Mouse (Mus musculus): ENCODE measurements around the gene Fbxo28. TPM values are rescaled to one million over a fixed set of nuclear protein-coding genes. Genes with fewer than 3 reads are reported as not detected.
"Not testable (repeated sequence)": the region's sequence is repeated elsewhere in the genome, so short reads cannot be mapped to it uniquely, and the experiment has no call there.

Gene Fbxo28
- total RNA-seq, 2 experiments from 2014 or later = 17.3 to 17.5 TPM

- intact Hi-C loops (cut with DNase I) = no loop called here
- no peak for DNase-seq
Observed at GRCm38 (mm10) chr1:182292291-182292690, 49.1 kb downstream of the Fbxo28 start.

- DNase-seq; intact Hi-C loops (cut with DNase I): not testable (repeated sequence)
Observed at GRCm38 (mm10) chr1:182290741-182291140, 50.7 kb downstream of the Fbxo28 start.

GRCm38 (mm10) chr1:182289781-182290180 lies 51.6 kb downstream of the Fbxo28 start:
- DNase-seq = no peak
- intact Hi-C loops (cut with DNase I) = no loop called here

- intact Hi-C loops (cut with DNase I) = no loop called here
- DNase-seq = no peak
Observed at GRCm38 (mm10) chr1:182288601-182289000, 52.8 kb downstream of the Fbxo28 start.

GRCm38 (mm10) chr1:182287781-182288180 lies 53.6 kb downstream of the Fbxo28 start:
- DNase-seq = no peak
- intact Hi-C loops (cut with DNase I) = no loop called here

GRCm38 (mm10) chr1:182284795-182285194 lies 56.6 kb downstream of the Fbxo28 start:
- no peak for DNase-seq
- intact Hi-C loops (cut with DNase I) = no loop called here

GRCm38 (mm10) chr1:182283231-182283630 lies 58.2 kb downstream of the Fbxo28 start:
- DNase-seq = no peak
- intact Hi-C loops (cut with DNase I) = no loop called here

- intact Hi-C loops (cut with DNase I) = no loop called here
- peak; percentile 90 to 99 for DNase-seq
Observed at GRCm38 (mm10) chr1:182282091-182283075, 59.0 kb downstream of the Fbxo28 start, which contains the start of gene Degs1. Gene Degs1, minus strand, starts transcription at chr1:182282804.

GRCm38 (mm10) chr1:182281251-182281711 lies 60.1 kb downstream of the Fbxo28 start:
- DNase-seq = no peak
- intact Hi-C loops (cut with DNase I) = no loop called here

- intact Hi-C loops (cut with DNase I) = no loop called here
- no peak for DNase-seq
Observed at GRCm38 (mm10) chr1:182280577-182280976, 60.9 kb downstream of the Fbxo28 start.

- intact Hi-C loops (cut with DNase I) = no loop called here
- no peak for DNase-seq
Observed at GRCm38 (mm10) chr1:182280046-182280445, 61.4 kb downstream of the Fbxo28 start.

GRCm38 (mm10) chr1:182279436-182279835 lies 62.0 kb downstream of the Fbxo28 start:
- no peak for DNase-seq
- intact Hi-C loops (cut with DNase I) = no loop called here

- intact Hi-C loops (cut with DNase I) = no loop called here
- DNase-seq = no peak
Observed at GRCm38 (mm10) chr1:182275109-182275508, 66.3 kb downstream of the Fbxo28 start.

- no peak for DNase-seq
- intact Hi-C loops (cut with DNase I) = no loop called here
Observed at GRCm38 (mm10) chr1:182271632-182272031, 69.8 kb downstream of the Fbxo28 start.

GRCm38 (mm10) chr1:182271130-182271529 lies 70.3 kb downstream of the Fbxo28 start:
- no peak for DNase-seq
- intact Hi-C loops (cut with DNase I) = no loop called here

- intact Hi-C loops (cut with DNase I) = no loop called here
- DNase-seq = no peak
Observed at GRCm38 (mm10) chr1:182268317-182268716, 73.1 kb downstream of the Fbxo28 start.

GRCm38 (mm10) chr1:182266028-182266525 lies 75.4 kb downstream of the Fbxo28 start:
- DNase-seq = no peak
- intact Hi-C loops (cut with DNase I) = no loop called here

Other genes starting within 250 kb of the Fbxo28 start
- gene Srp9, start 216.9 kb downstream of the Fbxo28 start, total RNA-seq (2021) = 10 to 100 TPM; 38.7 to 42.4 TPM
- gene Vmn1r1, start 177.1 kb downstream of the Fbxo28 start, total RNA-seq (2021) = not detected
- gene Degs1, start 58.8 kb downstream of the Fbxo28 start, total RNA-seq (2021) = 10 to 100 TPM; 16.1 to 19.5 TPM
- gene Trp53bp2, start 67.5 kb upstream of the Fbxo28 start, total RNA-seq (2021) = 10 to 100 TPM in 1 of 2 experiments, 1 to 10 TPM in 1; 7.5 to 10.5 TPM
- gene Capn2, start 176.0 kb upstream of the Fbxo28 start, total RNA-seq (2021) = 10 to 100 TPM; 43.9 to 51.1 TPM
- not detected for gene Capn8, start 223.4 kb upstream of the Fbxo28 start, total RNA-seq (2021)